Mouse (Mus musculus): Measurements from ENCODE around the gene Gm20388. TPM values are rescaled to one million over a fixed set of nuclear protein-coding genes. Genes with fewer than 3 reads are reported as not detected.

Gene Gm20388
- polyA plus RNA-seq, 1 experiment from 2014 or later = not detected

- H3K27ac ChIP-seq = 0 out of 2 replicates have a peak overlapping the region, but pooled peaks have one; percentile 30
- H3K9me3 ChIP-seq = no peaks in the 10 kb centered on the region
- H3K27me3 ChIP-seq = peaks cover 82% of the 10 kb centered on the region
- WGBS = 8% methylated on average over 6 of the region's 6 CpGs
- H3K9ac ChIP-seq = no peak overlapping the region
- peaks cover 46% of the 10 kb centered on the region for H3K4me1 ChIP-seq
- H3K36me3 ChIP-seq = 0 out of 2 replicates have a peak, but pooled peaks cover 3% of the 10 kb centered on the region
- peak overlapping the region; percentile 52 for H3K4me2 ChIP-seq (replicated peaks)
- no peak overlapping the region for H3K4me3 ChIP-seq
- ATAC-seq (ENCODE audit: insufficient number of reproducible peaks, insufficient read depth, low FRiP score, low TSS enrichment) = no peak
Measured at GRCm38 (mm10) chr8:121126694-121127093, 1216.1 kb downstream of the Gm20388 start.

GRCm38 (mm10) chr8:121127291-121127701 is 1216.7 kb downstream of the Gm20388 start:
- Histone ChIP-seq H3K4me3 (no peak overlapping the region), H3K4me1 (peaks cover 46% of the 10 kb centered on the region), H3K4me2 (replicated peaks) (peak overlapping the region; percentile 52; the same call in 1 of the 2 replicates), H3K9ac (no peak overlapping the region), H3K9me3 (no peaks in the 10 kb centered on the region), H3K27me3 (peaks cover 81% of the 10 kb centered on the region), H3K27ac (peak overlapping the region; percentile 30; the same call in 1 of the 2 replicates), H3K36me3 (0 out of 2 replicates have a peak, but pooled peaks cover 3% of the 10 kb centered on the region)
- WGBS = 4% methylated on average over 11 of the region's 11 CpGs
- ATAC-seq (ENCODE audit: insufficient number of reproducible peaks, insufficient read depth, low FRiP score, low TSS enrichment) = no peak

- 0 out of 2 replicates have a peak, but pooled peaks cover 2% of the 10 kb centered on the region for H3K36me3 ChIP-seq
- no peak for ATAC-seq (ENCODE audit: insufficient number of reproducible peaks, insufficient read depth, low FRiP score, low TSS enrichment)
- H3K27ac ChIP-seq = peak within 1 kb of the TSS; percentile 67
- WGBS = 2% methylated on average over 43 of the region's 43 CpGs
- H3K4me2 ChIP-seq (replicated peaks) = peak within 1 kb of the TSS; percentile 52
- H3K4me1 ChIP-seq = peaks cover 46% of the 10 kb centered on the region
- peaks cover 76% of the 10 kb centered on the region for H3K27me3 ChIP-seq
- no peaks in the 10 kb centered on the region for H3K9me3 ChIP-seq
- H3K4me3 ChIP-seq = peak within 1 kb of the TSS; percentile 28
- H3K9ac ChIP-seq = peak within 1 kb of the TSS; percentile 37
Measured at GRCm38 (mm10) chr8:121127756-121128375, 1217.2 kb downstream of the Gm20388 start, which contains the start of gene Foxl1. Foxl1 (plus strand) TSS chr8:121127940.

GRCm38 (mm10) chr8:121128531-121129264 is 1218.1 kb downstream of the Gm20388 start:
- 3% methylated on average over 55 of the region's 55 CpGs for WGBS
- no peaks in the 10 kb centered on the region for H3K9me3 ChIP-seq
- H3K27ac ChIP-seq = peak overlapping the region; percentile 67
- H3K9ac ChIP-seq = peak overlapping the region; percentile 37
- peaks cover 46% of the 10 kb centered on the region for H3K4me1 ChIP-seq
- peak overlapping the region; percentile 48 for H3K4me2 ChIP-seq (replicated peaks)
- H3K4me3 ChIP-seq = peak overlapping the region; percentile 28
- no peaks in the 10 kb centered on the region for H3K36me3 ChIP-seq
- ATAC-seq (ENCODE audit: insufficient number of reproducible peaks, insufficient read depth, low FRiP score, low TSS enrichment) = no peak
- peaks cover 67% of the 10 kb centered on the region for H3K27me3 ChIP-seq

GRCm38 (mm10) chr8:121129265-121129940 is 1218.8 kb downstream of the Gm20388 start:
- Histone ChIP-seq H3K4me3 (peak overlapping the region; percentile 28), H3K9ac (peak overlapping the region; percentile 37; the same call in 1 of the 2 replicates), H3K4me2 (replicated peaks) (peak overlapping the region; percentile 48), H3K27me3 (peaks cover 61% of the 10 kb centered on the region), H3K27ac (no peak overlapping the region), H3K4me1 (peaks cover 44% of the 10 kb centered on the region), H3K36me3 (no peaks in the 10 kb centered on the region), H3K9me3 (no peaks in the 10 kb centered on the region)
- 19% methylated on average over 16 of the region's 16 CpGs for WGBS
- no peak for ATAC-seq (ENCODE audit: insufficient number of reproducible peaks, insufficient read depth, low FRiP score, low TSS enrichment)

GRCm38 (mm10) chr8:121130522-121130921 is 1219.9 kb downstream of the Gm20388 start:
- Histone ChIP-seq H3K4me2 (replicated peaks) (no peak overlapping the region), H3K27ac (no peak overlapping the region), H3K27me3 (peaks cover 53% of the 10 kb centered on the region), H3K9me3 (no peaks in the 10 kb centered on the region), H3K4me3 (no peak overlapping the region), H3K9ac (no peak overlapping the region), H3K36me3 (no peaks in the 10 kb centered on the region), H3K4me1 (peaks cover 37% of the 10 kb centered on the region)
- no peak for ATAC-seq (ENCODE audit: insufficient number of reproducible peaks, insufficient read depth, low FRiP score, low TSS enrichment)
- WGBS = 40% methylated on average over 5 of the region's 5 CpGs

- no peak overlapping the region for H3K4me2 ChIP-seq (replicated peaks)
- H3K9ac ChIP-seq = no peak overlapping the region
- H3K4me3 ChIP-seq = no peak overlapping the region
- H3K27me3 ChIP-seq = peaks cover 32% of the 10 kb centered on the region
- no peaks in the 10 kb centered on the region for H3K36me3 ChIP-seq
- peaks cover 19% of the 10 kb centered on the region for H3K4me1 ChIP-seq
- 0 out of 2 replicates have a peak, but pooled peaks cover 7% of the 10 kb centered on the region for H3K9me3 ChIP-seq
- ATAC-seq (ENCODE audit: insufficient number of reproducible peaks, insufficient read depth, low FRiP score, low TSS enrichment) = no peak
- 45% methylated on average over 5 of the region's 5 CpGs for WGBS
- H3K27ac ChIP-seq = no peak overlapping the region
Measured at GRCm38 (mm10) chr8:121132961-121133513, 1222.4 kb downstream of the Gm20388 start.

- H3K27ac ChIP-seq = no peak overlapping the region
- H3K9ac ChIP-seq = no peak overlapping the region
- H3K36me3 ChIP-seq = no peaks in the 10 kb centered on the region
- no peak overlapping the region for H3K4me3 ChIP-seq
- 85% methylated on average over 10 of the region's 10 CpGs for WGBS
- peaks cover 9% of the 10 kb centered on the region; the same call in 1 of the 2 replicates for H3K4me1 ChIP-seq
- H3K27me3 ChIP-seq = peaks cover 24% of the 10 kb centered on the region
- no peak for ATAC-seq (ENCODE audit: insufficient number of reproducible peaks, insufficient read depth, low FRiP score, low TSS enrichment)
- no peak overlapping the region for H3K4me2 ChIP-seq (replicated peaks)
- H3K9me3 ChIP-seq = peaks cover 13% of the 10 kb centered on the region; the same call in 1 of the 2 replicates
Measured at GRCm38 (mm10) chr8:121134102-121134501, 1223.5 kb downstream of the Gm20388 start.

GRCm38 (mm10) chr8:121134512-121134911 is 1223.9 kb downstream of the Gm20388 start:
- H3K36me3 ChIP-seq = no peaks in the 10 kb centered on the region
- H3K27ac ChIP-seq = no peak overlapping the region
- H3K27me3 ChIP-seq = peaks cover 23% of the 10 kb centered on the region
- H3K4me3 ChIP-seq = no peak overlapping the region
- H3K9me3 ChIP-seq = peaks cover 13% of the 10 kb centered on the region; the same call in 1 of the 2 replicates
- 89% methylated on average over 11 of the region's 11 CpGs for WGBS
- H3K9ac ChIP-seq = no peak overlapping the region
- peaks cover 5% of the 10 kb centered on the region; the same call in 1 of the 2 replicates for H3K4me1 ChIP-seq
- ATAC-seq (ENCODE audit: insufficient number of reproducible peaks, insufficient read depth, low FRiP score, low TSS enrichment) = no peak
- no peak overlapping the region for H3K4me2 ChIP-seq (replicated peaks)

- Histone ChIP-seq H3K4me1 (peaks cover 4% of the 10 kb centered on the region; the same call in 1 of the 2 replicates), H3K4me3 (no peak overlapping the region), H3K36me3 (no peaks in the 10 kb centered on the region), H3K27ac (no peak overlapping the region), H3K27me3 (0 out of 2 replicates have a peak, but pooled peaks cover 10% of the 10 kb centered on the region), H3K4me2 (replicated peaks) (no peak overlapping the region), H3K9me3 (peaks cover 13% of the 10 kb centered on the region; the same call in 1 of the 2 replicates), H3K9ac (no peak overlapping the region)
- no peak for ATAC-seq (ENCODE audit: insufficient number of reproducible peaks, insufficient read depth, low FRiP score, low TSS enrichment)
- WGBS = 93% methylated on average over 6 of the region's 6 CpGs
Measured at GRCm38 (mm10) chr8:121136856-121137255, 1226.2 kb downstream of the Gm20388 start.
